Mouse (Mus musculus): ENCODE measurements around the gene Cyp2u1. TPM values are rescaled to one million over a fixed set of nuclear protein-coding genes. Genes with fewer than 3 reads are reported as not detected.

Cyp2u1 gene
- total RNA-seq (2023) = under 1 TPM; 0.24 to 0.44 TPM

GRCm38 (mm10) chr3:131302452-131303319, at the start of gene Cyp2u1:
Gene Cyp2u1, minus strand, starts transcription at chr3:131303227.

DNA sequence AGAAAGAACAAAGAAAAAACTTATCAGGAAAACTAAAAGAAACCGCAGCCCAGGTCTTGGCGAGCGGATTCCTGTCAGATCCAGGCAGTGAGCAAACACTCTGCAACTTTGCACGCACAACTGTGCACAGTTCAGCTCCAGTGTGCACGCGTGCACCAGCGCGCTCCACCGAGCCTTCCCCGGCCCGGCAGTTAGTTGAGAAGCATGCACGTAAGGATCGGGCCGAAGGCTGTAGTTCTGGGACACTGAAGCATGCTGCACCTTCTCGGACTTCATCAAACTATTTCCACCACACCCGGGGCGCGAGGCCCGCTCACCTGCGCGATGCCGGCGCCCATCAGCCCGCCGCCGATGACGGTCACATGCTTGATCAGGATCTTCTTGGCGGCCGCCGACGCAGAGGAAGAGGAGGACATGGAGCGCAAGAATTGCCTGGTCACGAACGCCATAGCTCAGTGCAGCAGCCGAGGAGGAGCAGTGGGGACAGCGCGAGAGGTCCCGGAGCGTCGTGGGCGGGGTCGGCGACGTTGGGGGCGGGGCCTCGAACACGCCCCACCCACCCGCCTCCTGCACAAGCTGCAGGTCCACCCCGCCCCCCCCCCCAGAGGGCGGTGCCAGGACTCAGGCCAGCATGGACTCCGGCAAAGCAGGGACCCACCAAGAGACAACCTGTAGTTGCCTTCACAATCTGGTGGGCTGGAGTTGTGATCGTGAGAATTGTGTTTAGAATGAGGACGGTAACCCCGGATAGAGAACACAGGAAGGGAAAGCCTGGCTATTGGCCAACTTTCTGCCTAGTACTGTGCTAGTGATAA, 31.3 kb downstream of the Cyp2u1 start, which contains the start of gene Hadh:
TSS of gene Hadh (minus strand) at position 543 of the 815 bp plus-strand sequence.

Other genes starting within 250 kb of the Cyp2u1 start
- 1 to 10 TPM in 1 of 2 experiments, under 1 TPM in 1; 0.62 to 1.8 TPM for gene Lef1, start 192.8 kb downstream of the Cyp2u1 start, total RNA-seq (2023)
- gene Hadh, start 31.1 kb downstream of the Cyp2u1 start, total RNA-seq (2023) = 10 to 100 TPM; 14.9 to 15.5 TPM
- gene Sgms2, start 188.2 kb upstream of the Cyp2u1 start, total RNA-seq (2023) = 100 to 1,000 TPM in 1 of 2 experiments, 10 to 100 TPM in 1; 86.7 to 109 TPM